Mouse (Mus musculus) embryo, embryonic 11 days (tissue): Measurements from ENCODE around the gene Ndufv3.
A peak's percentile ranks its signal among the peaks of the same experiment; 100 is the strongest.
"Not testable (repeated sequence)": the region's sequence is repeated elsewhere in the genome, so short reads cannot be mapped to it uniquely, and the experiment has no call there.

Source experiments
- DNase-seq: peaks from one replicate; pipeline ENCODE4 v3.0.0-alpha.2; 2015

Gene Ndufv3

GRCm38 (mm10) chr17:31512593-31512992 is 7.3 kb upstream of the Ndufv3 start:
- DNase-seq, result no peak

- DNase-seq, result no peak
Measured at GRCm38 (mm10) chr17:31514696-31515095, 5.2 kb upstream of the Ndufv3 start.

GRCm38 (mm10) chr17:31519344-31519945 is 470 bp upstream of the Ndufv3 start:
- DNase-seq, result no peak

- DNase-seq, result peak; percentile 61
Measured at GRCm38 (mm10) chr17:31520895-31521294, 980 bp downstream of the Ndufv3 start.

GRCm38 (mm10) chr17:31521948-31522347 is 2.0 kb downstream of the Ndufv3 start:
- no peak for DNase-seq

GRCm38 (mm10) chr17:31525114-31525513 is 5.2 kb downstream of the Ndufv3 start:
- DNase-seq, result no peak

- DNase-seq, result no peak
Measured at GRCm38 (mm10) chr17:31525816-31526215, 5.9 kb downstream of the Ndufv3 start.

GRCm38 (mm10) chr17:31529314-31529713 is 9.4 kb downstream of the Ndufv3 start:
- DNase-seq, result peak; percentile 72

- no peak for DNase-seq
Measured at GRCm38 (mm10) chr17:31531441-31532158, 11.7 kb downstream of the Ndufv3 start.

GRCm38 (mm10) chr17:31532331-31532730 is 12.4 kb downstream of the Ndufv3 start:
- DNase-seq, result not testable (repeated sequence)

GRCm38 (mm10) chr17:31535358-31535757 is 15.4 kb downstream of the Ndufv3 start:
- DNase-seq, result no peak

GRCm38 (mm10) chr17:31535871-31536629 is 16.1 kb downstream of the Ndufv3 start:
- DNase-seq, result peak; percentile 52

- no peak for DNase-seq
Measured at GRCm38 (mm10) chr17:31540101-31540500, 20.2 kb downstream of the Ndufv3 start.

GRCm38 (mm10) chr17:31540809-31541459 is 21.0 kb downstream of the Ndufv3 start:
- no peak for DNase-seq

GRCm38 (mm10) chr17:31541460-31541831 is 21.5 kb downstream of the Ndufv3 start:
- peak; percentile 54 for DNase-seq

GRCm38 (mm10) chr17:31543574-31543973 is 23.7 kb downstream of the Ndufv3 start:
- DNase-seq, result no peak

- DNase-seq, result no peak
Measured at GRCm38 (mm10) chr17:31546444-31547196, 26.7 kb downstream of the Ndufv3 start.

GRCm38 (mm10) chr17:31547974-31548373 is 28.1 kb downstream of the Ndufv3 start:
- no peak for DNase-seq

- DNase-seq, result peak; percentile 43
Measured at GRCm38 (mm10) chr17:31549389-31549788, 29.5 kb downstream of the Ndufv3 start.

- DNase-seq, result not testable (repeated sequence)
Measured at GRCm38 (mm10) chr17:31552601-31553000, 32.7 kb downstream of the Ndufv3 start.

- no peak for DNase-seq
Measured at GRCm38 (mm10) chr17:31556253-31556652, 36.3 kb downstream of the Ndufv3 start.

GRCm38 (mm10) chr17:31557124-31557880 is 37.4 kb downstream of the Ndufv3 start:
- peak; percentile 83 for DNase-seq
